Mouse (Mus musculus) forebrain, embryonic 11.5 days (tissue): ENCODE measurements around the gene Sox12. TPM values are rescaled to one million over a fixed set of nuclear protein-coding genes. Genes with fewer than 3 reads are reported as not detected.
"Not testable (repeated sequence)": the region's sequence is repeated elsewhere in the genome, so short reads cannot be mapped to it uniquely, and the experiment has no call there.

Experiments
- ATAC-seq: fragments of 200-750 bp; cut with Nextera tagmentation; replicated peaks from 2 replicates; pipeline ENCODE4 v1.8.0; 2017; ENCODE audit warnings: moderate TSS enrichment; ENCODE audit not compliant: low FRiP score
- DNase-seq: peaks from one replicate; pipeline ENCODE4 v3.0.0-alpha.2; 2017; ENCODE audit warnings: low spot score
- H3K27ac ChIP-seq: fragments of 300-500 bp; sonication (generic); 2 replicates; pipeline ENCODE4 v1.5.1; 2014; ENCODE audit warnings: low read depth, low read length
- H3K27me3 ChIP-seq: fragments of 300-500 bp; sonication (generic); 2 replicates; pipeline ENCODE4 v1.6.1; 2014; ENCODE audit warnings: mild to moderate bottlenecking, low read length, mixed read lengths; ENCODE audit not compliant: control insufficient read depth, insufficient read depth
- H3K36me3 ChIP-seq: fragments of 300-500 bp; sonication (generic); 2 replicates; pipeline ENCODE4 v1.6.1; 2014; ENCODE audit warnings: mild to moderate bottlenecking, low read length, moderate library complexity, mixed read lengths; ENCODE audit not compliant: control insufficient read depth, insufficient read depth
- H3K4me1 ChIP-seq: fragments of 300-500 bp; sonication (generic); replicated peaks from 2 replicates; pipeline ENCODE4 v1.6.1; 2014; ENCODE audit warnings: low read length, mixed read lengths; ENCODE audit not compliant: control insufficient read depth, insufficient read depth
- H3K4me2 ChIP-seq: fragments of 300-500 bp; sonication (generic); 2 replicates; pipeline ENCODE4 v1.6.1; 2014; ENCODE audit warnings: low read depth, mild to moderate bottlenecking, low read length, moderate library complexity, mixed read lengths; ENCODE audit not compliant: severe bottlenecking
- H3K4me3 ChIP-seq: fragments of 300-500 bp; sonication (generic); 2 replicates; pipeline ENCODE4 v1.5.1; 2014; ENCODE audit warnings: low read depth, low read length
- H3K9ac ChIP-seq: fragments of 300-500 bp; sonication (generic); 2 replicates; pipeline ENCODE4 v1.6.1; 2014; ENCODE audit warnings: low read length
- H3K9me3 ChIP-seq: fragments of 300-500 bp; sonication (generic); 2 replicates; pipeline ENCODE4 v1.6.1; 2016; ENCODE audit warnings: low read length, mixed read lengths; ENCODE audit not compliant: control insufficient read depth
- WGBS: fragments of 180-500 bp; shearing (Covaris S2); extraction: QIAGEN DNeasy Blood & Tissue Kit; methylation state at CpG from one replicate; pipeline ENCODE4 v1.1.7; 2014; 5-methylcytosine and 5-hydroxymethylcytosine counted together
- polyA plus RNA-seq: library from polyadenylated mRNA; unstranded; fragments of >200 nt; fragmentation: Nextera tagmentation; extraction: Ambion mirVana; gene quantifications from 2 replicates; pipeline ENCODE4 v1.2.1, GENCODE M21; 2014

The Sox12 gene
- polyA plus RNA-seq, 1 experiment from 2014 or later, result 20.4 TPM

GRCm38 (mm10) chr2:152436405-152436901 is 38.6 kb upstream of the Sox12 start:
- no peak overlapping the region for H3K4me2 ChIP-seq
- H3K9me3 ChIP-seq, result no peaks in the 10 kb centered on the region
- WGBS, result 76% methylated on average over 7 of the region's 7 CpGs
- DNase-seq (no peak), ATAC-seq (no peak)
- H3K36me3 ChIP-seq, result no peaks in the 10 kb centered on the region
- H3K27me3 ChIP-seq, result no peaks in the 10 kb centered on the region
- H3K27ac ChIP-seq, result no peak overlapping the region
- H3K9ac ChIP-seq, result no peak overlapping the region
- no peaks in the 10 kb centered on the region; the same call in 1 of the 2 replicates for H3K4me1 ChIP-seq
- H3K4me3 ChIP-seq, result no peak overlapping the region

- WGBS, result 74% methylated on average over 2 of the region's 2 CpGs
These were observed 30.6 kb upstream of the Sox12 start for GRCm38 (mm10) chr2:152428481-152428880.

GRCm38 (mm10) chr2:152427493-152427892 is 29.6 kb upstream of the Sox12 start:
- Histone ChIP-seq H3K27me3 (no peaks in the 10 kb centered on the region), H3K9me3 (no peaks in the 10 kb centered on the region), H3K4me1 (peaks cover 4% of the 10 kb centered on the region; the same call in 1 of the 2 replicates), H3K36me3 (no peaks in the 10 kb centered on the region), H3K9ac (no peak overlapping the region; the same call in 1 of the 2 replicates), H3K27ac (no peak overlapping the region), H3K4me2 (peak overlapping the region; percentile 38; the same call in 1 of the 2 replicates), H3K4me3 (no peak overlapping the region)
- ATAC-seq, result 0 out of 2 replicates have a peak, but pooled peaks have one; percentile 46
- DNase-seq, result no peak
- 6% methylated on average over 12 of the region's 12 CpGs for WGBS

More at GRCm38 (mm10) chr2:152428481-152428880, 30.6 kb upstream of the Sox12 start:
- H3K9ac ChIP-seq, H3K9me3 ChIP-seq, H3K4me3 ChIP-seq, H3K27me3 ChIP-seq, H3K27ac ChIP-seq, ATAC-seq, H3K4me2 ChIP-seq, H3K4me1 ChIP-seq, H3K36me3 ChIP-seq, DNase-seq: not testable (repeated sequence)

- H3K27ac ChIP-seq, result no peak overlapping the region
These were observed 17.9 kb upstream of the Sox12 start for GRCm38 (mm10) chr2:152415786-152416185.

GRCm38 (mm10) chr2:152415287-152415686 is 17.4 kb upstream of the Sox12 start, which contains the start of gene 6820408C15Rik:
6820408C15Rik (plus strand) TSS chr2:152415587.
- no peak for ATAC-seq
- WGBS, result 31% methylated on average over 4 of the region's 4 CpGs
- peaks cover 5% of the 10 kb centered on the region for H3K9me3 ChIP-seq

More at GRCm38 (mm10) chr2:152415786-152416185, 17.9 kb upstream of the Sox12 start:
- DNase-seq (no peak), ATAC-seq (no peak)
- Histone ChIP-seq H3K27me3 (no peaks in the 10 kb centered on the region), H3K9me3 (peaks cover 5% of the 10 kb centered on the region), H3K9ac (no peak overlapping the region), H3K36me3 (no peaks in the 10 kb centered on the region), H3K4me1 (peaks cover 10% of the 10 kb centered on the region), H3K4me2 (no peak overlapping the region), H3K4me3 (no peak overlapping the region)
- WGBS, result 91% methylated on average over 3 of the region's 3 CpGs

GRCm38 (mm10) chr2:152414591-152415165 is 16.8 kb upstream of the Sox12 start, which contains the start of gene Zcchc3:
Zcchc3 (minus strand) TSS chr2:152415027.
- H3K9me3 ChIP-seq, result peaks cover 5% of the 10 kb centered on the region
- no peaks in the 10 kb centered on the region for H3K27me3 ChIP-seq
- H3K36me3 ChIP-seq, result no peaks in the 10 kb centered on the region
- DNase-seq (peak; percentile 95), ATAC-seq (peak; percentile 76)
- H3K4me3 ChIP-seq, result peak within 1 kb of the TSS; percentile 95
- H3K4me1 ChIP-seq, result peaks cover 19% of the 10 kb centered on the region
- H3K27ac ChIP-seq, result peak within 1 kb of the TSS; percentile 98
- H3K4me2 ChIP-seq, result peak within 1 kb of the TSS; percentile 89
- under 1% methylated on average over 60 of the region's 65 CpGs for WGBS
- peak within 1 kb of the TSS; percentile 99 for H3K9ac ChIP-seq

More at GRCm38 (mm10) chr2:152415287-152415686, 17.4 kb upstream of the Sox12 start, which contains the start of gene 6820408C15Rik:
- Histone ChIP-seq H3K4me2 (peak within 1 kb of the TSS; percentile 89), H3K27ac (peak within 1 kb of the TSS; percentile 98), H3K4me1 (peaks cover 15% of the 10 kb centered on the region), H3K9ac (peak within 1 kb of the TSS; percentile 99), H3K27me3 (no peaks in the 10 kb centered on the region), H3K4me3 (peak within 1 kb of the TSS; percentile 95), H3K36me3 (no peaks in the 10 kb centered on the region)
- no peak for DNase-seq

GRCm38 (mm10) chr2:152413765-152414584 is 16.1 kb upstream of the Sox12 start:
- H3K27me3 ChIP-seq, result no peaks in the 10 kb centered on the region
- peak overlapping the region; percentile 89 for H3K4me2 ChIP-seq
- H3K36me3 ChIP-seq, result no peaks in the 10 kb centered on the region
- peaks cover 5% of the 10 kb centered on the region for H3K9me3 ChIP-seq
- WGBS, result under 1% methylated on average over 86 of the region's 86 CpGs
- ATAC-seq (peak; percentile 4; the same call in 1 of the 2 replicates), DNase-seq (peak; percentile 79)
- peaks cover 20% of the 10 kb centered on the region for H3K4me1 ChIP-seq
- H3K9ac ChIP-seq, result peak overlapping the region; percentile 99
- peak overlapping the region; percentile 95 for H3K4me3 ChIP-seq
- peak overlapping the region; percentile 98 for H3K27ac ChIP-seq

GRCm38 (mm10) chr2:152413158-152413764 is 15.4 kb upstream of the Sox12 start:
- peak overlapping the region; percentile 89 for H3K4me2 ChIP-seq
- DNase-seq, result peak; percentile 65
- H3K9ac ChIP-seq, result peak overlapping the region; percentile 99
- peak overlapping the region; percentile 98 for H3K27ac ChIP-seq
- H3K27me3 ChIP-seq, result no peaks in the 10 kb centered on the region
- peak overlapping the region; percentile 95 for H3K4me3 ChIP-seq
- WGBS, result 1% methylated on average over 21 of the region's 21 CpGs
- peaks cover 20% of the 10 kb centered on the region for H3K4me1 ChIP-seq
- no peak for ATAC-seq
- H3K36me3 ChIP-seq, result no peaks in the 10 kb centered on the region
- H3K9me3 ChIP-seq, result peaks cover 5% of the 10 kb centered on the region
